Mouse (Mus musculus): ENCODE results near the gene Gm5724.
A peak's percentile ranks its signal among the peaks of the same experiment; 100 is the strongest.

The Gm5724 gene

DNA sequence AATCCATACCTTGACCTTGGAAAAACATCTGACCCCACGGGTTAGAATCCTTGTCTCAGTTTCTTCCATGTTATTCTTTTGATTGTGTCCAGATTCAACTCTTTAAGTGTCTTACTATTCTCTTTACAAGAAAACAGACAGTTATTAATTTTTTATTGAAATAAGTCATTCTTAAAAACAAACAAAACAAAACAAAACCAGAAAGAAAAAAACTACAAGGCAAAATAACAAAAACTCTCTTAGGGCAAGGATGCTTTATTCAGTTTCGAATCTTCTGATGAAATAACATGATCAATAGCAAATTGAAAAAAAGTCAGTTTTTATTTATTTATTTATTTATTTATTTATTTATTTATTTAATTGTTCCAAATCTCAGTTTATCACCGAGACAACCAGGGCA is at the start of gene Gm5724:
Gene Gm5724 (minus strand): TSS at position 101 of the 400 bp plus-strand sequence.
- no peak for DNase-seq (ENCODE audit: low read depth, low spot score)

DNA sequence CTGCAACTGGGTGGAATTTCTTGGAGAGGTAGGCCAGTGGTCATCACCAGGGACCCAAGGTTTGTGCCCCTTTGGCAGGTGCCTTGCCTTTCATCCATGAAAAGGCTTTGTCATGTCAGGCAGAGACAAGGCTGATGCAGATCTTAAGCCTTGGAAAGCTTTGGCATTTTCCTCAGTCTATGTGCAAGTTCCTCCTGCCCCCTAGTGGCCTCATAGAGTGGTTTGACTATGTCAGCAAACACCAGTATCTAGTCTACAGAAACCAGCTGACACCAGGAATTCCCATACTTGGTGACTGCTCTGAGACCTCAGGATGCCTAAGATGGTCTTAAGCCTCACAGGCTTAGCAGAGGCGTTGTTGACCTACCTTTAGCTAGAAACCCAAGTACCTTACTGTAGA is 24.2 kb upstream of the Gm5724 start:
- DNase-seq (ENCODE audit: low read depth, low spot score) = peak; percentile 29

DNA sequence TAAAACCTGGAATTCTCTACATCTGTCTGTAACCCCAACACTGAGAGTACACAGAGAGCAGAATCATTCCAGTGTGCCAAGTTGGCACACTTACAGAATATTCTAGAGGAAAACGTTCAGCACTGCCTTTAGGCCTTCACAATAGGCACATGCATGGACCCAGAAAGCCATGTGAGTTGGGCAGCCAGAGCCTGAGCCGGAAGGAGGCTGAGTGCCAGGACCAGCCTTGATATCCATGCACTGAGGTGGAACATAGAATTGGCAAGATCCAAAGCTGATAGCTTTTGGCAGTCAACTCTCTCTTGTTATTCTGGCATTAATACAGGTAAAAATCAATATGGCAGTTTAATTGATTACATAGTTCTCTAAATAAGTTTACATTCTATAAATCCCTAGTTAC is 866 bp upstream of the Gm5724 start:
- no peak for DNase-seq (ENCODE audit: low read depth, low spot score)

DNA sequence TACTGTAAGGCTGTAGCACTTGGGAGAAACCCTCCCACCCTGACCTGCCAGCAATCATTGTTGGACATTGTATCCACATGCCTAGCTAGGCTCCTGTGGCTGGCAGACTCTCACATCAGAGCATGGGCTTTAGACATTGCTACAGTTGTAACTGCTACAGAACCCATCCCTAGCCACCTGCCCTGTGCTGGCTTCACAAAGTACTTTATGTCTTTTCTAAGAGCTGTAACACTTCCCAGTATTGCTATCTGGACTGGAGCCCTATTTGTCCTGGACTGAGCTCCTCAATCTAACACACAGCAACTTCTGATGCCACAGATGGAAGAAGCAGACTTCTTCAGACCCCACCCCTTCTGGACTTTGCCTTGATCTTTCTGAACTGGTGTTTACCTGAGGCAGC is 82.4 kb downstream of the Gm5724 start:
- no peak for DNase-seq (ENCODE audit: low read depth, low spot score)

DNA sequence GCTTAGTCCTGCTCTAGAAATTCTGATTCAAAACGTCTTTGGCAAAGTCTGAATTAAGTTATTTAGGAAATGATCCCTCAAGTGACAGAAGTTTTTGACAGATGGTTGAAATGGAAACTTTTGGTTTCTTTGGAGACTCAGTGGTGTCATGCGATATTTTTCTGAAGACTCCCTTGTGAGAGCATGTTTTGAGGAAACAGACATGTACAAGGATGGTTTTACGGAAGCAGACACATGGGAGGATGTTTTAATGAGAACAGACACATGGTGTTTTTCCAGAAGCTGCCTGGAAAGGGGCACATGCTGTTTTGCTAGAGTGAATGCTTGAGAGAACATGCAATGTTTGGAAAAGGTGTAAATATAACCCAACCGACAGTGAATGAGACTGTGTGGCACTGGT is 86.6 kb downstream of the Gm5724 start:
- no peak for DNase-seq (ENCODE audit: low read depth, low spot score)

All from WW6 (cell line).